Mouse (Mus musculus) heart, embryonic 12.5 days (tissue): Measurements from ENCODE around the gene Extl2. TPM values are rescaled to one million over a fixed set of nuclear protein-coding genes. Genes with fewer than 3 reads are reported as not detected.

ENCODE experiments used
- ATAC-seq: fragments of 200-750 bp; cut with Nextera tagmentation; 2 replicates; pipeline ENCODE4 v1.8.0; 2017; ENCODE audit warnings: moderate TSS enrichment, moderate library complexity; ENCODE audit not compliant: insufficient number of reproducible peaks, low FRiP score
- H3K27ac ChIP-seq: fragments of 300-500 bp; sonication (generic); 2 replicates; pipeline ENCODE4 v1.5.1; 2016; ENCODE audit warnings: mild to moderate bottlenecking, moderate library complexity; ENCODE audit not compliant: poor library complexity, severe bottlenecking
- H3K27me3 ChIP-seq: fragments of 300-500 bp; sonication (generic); replicated peaks from 2 replicates; pipeline ENCODE4 v1.6.1; 2016; ENCODE audit warnings: mild to moderate bottlenecking, moderate library complexity
- H3K36me3 ChIP-seq: fragments of 300-500 bp; sonication (generic); 2 replicates; pipeline ENCODE4 v1.6.1; 2016; ENCODE audit warnings: mild to moderate bottlenecking, moderate library complexity
- H3K4me1 ChIP-seq: fragments of 300-500 bp; sonication (generic); replicated peaks from 2 replicates; pipeline ENCODE4 v1.6.1; 2016; ENCODE audit warnings: mild to moderate bottlenecking
- H3K4me2 ChIP-seq: fragments of 300-500 bp; sonication (generic); 2 replicates; pipeline ENCODE4 v1.6.1; 2016; ENCODE audit warnings: mild to moderate bottlenecking, moderate library complexity
- H3K4me3 ChIP-seq: fragments of 300-500 bp; sonication (generic); 2 replicates; pipeline ENCODE4 v1.5.1; 2016; ENCODE audit warnings: mild to moderate bottlenecking
- H3K9ac ChIP-seq: fragments of 300-500 bp; sonication (generic); 2 replicates; pipeline ENCODE4 v1.6.1; 2016; ENCODE audit warnings: mild to moderate bottlenecking, moderate library complexity
- H3K9me3 ChIP-seq: fragments of 300-500 bp; sonication (generic); replicated peaks from 2 replicates; pipeline ENCODE4 v1.6.1; 2016; ENCODE audit warnings: mild to moderate bottlenecking, moderate library complexity
- WGBS: fragments of 180-500 bp; shearing (Covaris S2); methylation state at CpG from one replicate; pipeline ENCODE4 v1.1.7; 2016; 5-methylcytosine and 5-hydroxymethylcytosine counted together
- polyA plus RNA-seq: library from polyadenylated mRNA; unstranded; fragments of >200 nt; fragmentation: Nextera tagmentation; extraction: Ambion mirVana; gene quantifications from 2 replicates; pipeline ENCODE4 v1.2.1, GENCODE M21; 2016

Gene Extl2
- polyA plus RNA-seq, 1 experiment from 2014 or later: 25.4 TPM

- ATAC-seq: no peak
- H3K27ac ChIP-seq: no peak overlapping the region
These were observed 7.6 kb downstream of the Extl2 start for GRCm38 (mm10) chr3:116014901-116015300.

GRCm38 (mm10) chr3:116016116-116016515 lies 8.9 kb downstream of the Extl2 start:
- no peak overlapping the region for H3K9ac ChIP-seq
- H3K36me3 ChIP-seq: no peaks in the 10 kb centered on the region
- no peak overlapping the region for H3K27ac ChIP-seq
- no peaks in the 10 kb centered on the region for H3K9me3 ChIP-seq
- 89% methylated on average over 13 of the region's 13 CpGs for WGBS
- 0 out of 2 replicates have a peak, but pooled peaks cover 8% of the 10 kb centered on the region for H3K27me3 ChIP-seq
- H3K4me1 ChIP-seq: peaks cover 4% of the 10 kb centered on the region; the same call in 1 of the 2 replicates
- H3K4me2 ChIP-seq: no peak overlapping the region
- no peak overlapping the region for H3K4me3 ChIP-seq
- ATAC-seq: no peak

More at GRCm38 (mm10) chr3:116014901-116015300, 7.6 kb downstream of the Extl2 start:
- no peak overlapping the region for H3K9ac ChIP-seq
- 86% methylated on average over 6 of the region's 6 CpGs for WGBS
- H3K9me3 ChIP-seq: no peaks in the 10 kb centered on the region
- no peak overlapping the region for H3K4me2 ChIP-seq
- H3K4me3 ChIP-seq: no peak overlapping the region
- H3K4me1 ChIP-seq: peaks cover 4% of the 10 kb centered on the region; the same call in 1 of the 2 replicates
- H3K36me3 ChIP-seq: no peaks in the 10 kb centered on the region
- H3K27me3 ChIP-seq: 0 out of 2 replicates have a peak, but pooled peaks cover 8% of the 10 kb centered on the region

GRCm38 (mm10) chr3:116018606-116019005 lies 11.3 kb downstream of the Extl2 start:
- Histone ChIP-seq H3K36me3 (no peaks in the 10 kb centered on the region), H3K4me1 (no peaks in the 10 kb centered on the region), H3K27ac (no peak overlapping the region), H3K4me3 (no peak overlapping the region), H3K9me3 (no peaks in the 10 kb centered on the region), H3K27me3 (0 out of 2 replicates have a peak, but pooled peaks cover 8% of the 10 kb centered on the region), H3K4me2 (no peak overlapping the region), H3K9ac (no peak overlapping the region)
- ATAC-seq: no peak
- whole genome bisulfite sequencing: 67% methylated on average over 4 of the region's 4 CpGs

- H3K4me3 ChIP-seq: no peak overlapping the region
- H3K4me1 ChIP-seq: no peaks in the 10 kb centered on the region
- H3K9ac ChIP-seq: no peak overlapping the region
- 0 out of 2 replicates have a peak, but pooled peaks cover 8% of the 10 kb centered on the region for H3K27me3 ChIP-seq
- no peak overlapping the region for H3K27ac ChIP-seq
- H3K9me3 ChIP-seq: no peaks in the 10 kb centered on the region
- WGBS: 90% methylated on average over 5 of the region's 5 CpGs
- no peak for ATAC-seq
- H3K36me3 ChIP-seq: no peaks in the 10 kb centered on the region; the same call in 1 of the 2 replicates
- no peak overlapping the region for H3K4me2 ChIP-seq
These were observed 11.9 kb downstream of the Extl2 start for GRCm38 (mm10) chr3:116019136-116019535.

GRCm38 (mm10) chr3:116024236-116024635 lies 17.0 kb downstream of the Extl2 start:
- Histone ChIP-seq H3K4me2 (no peak overlapping the region), H3K9me3 (no peaks in the 10 kb centered on the region), H3K4me3 (no peak overlapping the region), H3K9ac (no peak overlapping the region), H3K36me3 (peaks cover 13% of the 10 kb centered on the region), H3K27ac (no peak overlapping the region), H3K4me1 (0 out of 2 replicates have a peak, but pooled peaks cover 5% of the 10 kb centered on the region), H3K27me3 (no peaks in the 10 kb centered on the region)
- 81% methylated on average over 12 of the region's 12 CpGs for WGBS
- no peak for ATAC-seq

- WGBS: 85% methylated on average over 5 of the region's 5 CpGs
- Histone ChIP-seq H3K27ac (no peak overlapping the region), H3K4me3 (no peak overlapping the region), H3K4me2 (no peak overlapping the region), H3K9me3 (no peaks in the 10 kb centered on the region), H3K9ac (no peak overlapping the region), H3K36me3 (peaks cover 13% of the 10 kb centered on the region), H3K4me1 (0 out of 2 replicates have a peak, but pooled peaks cover 5% of the 10 kb centered on the region), H3K27me3 (no peaks in the 10 kb centered on the region)
- no peak for ATAC-seq
These were observed 17.4 kb downstream of the Extl2 start for GRCm38 (mm10) chr3:116024669-116025068.

GRCm38 (mm10) chr3:116025701-116026100 lies 18.4 kb downstream of the Extl2 start:
- Histone ChIP-seq H3K27ac (no peak overlapping the region), H3K4me2 (no peak overlapping the region), H3K9ac (no peak overlapping the region), H3K36me3 (peaks cover 13% of the 10 kb centered on the region), H3K4me1 (0 out of 2 replicates have a peak, but pooled peaks cover 5% of the 10 kb centered on the region), H3K27me3 (no peaks in the 10 kb centered on the region), H3K9me3 (no peaks in the 10 kb centered on the region), H3K4me3 (no peak overlapping the region)
- no peak for ATAC-seq
- WGBS: 81% methylated on average over 10 of the region's 10 CpGs

GRCm38 (mm10) chr3:116026996-116027395 lies 19.7 kb downstream of the Extl2 start:
- Histone ChIP-seq H3K9me3 (no peaks in the 10 kb centered on the region), H3K36me3 (peaks cover 13% of the 10 kb centered on the region), H3K4me3 (no peak overlapping the region), H3K27me3 (no peaks in the 10 kb centered on the region), H3K4me1 (0 out of 2 replicates have a peak, but pooled peaks cover 5% of the 10 kb centered on the region), H3K27ac (no peak overlapping the region), H3K4me2 (no peak overlapping the region), H3K9ac (no peak overlapping the region)
- 81% methylated on average over 20 of the region's 20 CpGs for WGBS
- ATAC-seq: no peak

GRCm38 (mm10) chr3:116030152-116030788 lies 23.0 kb downstream of the Extl2 start:
- H3K9ac ChIP-seq: no peak overlapping the region
- no peaks in the 10 kb centered on the region for H3K9me3 ChIP-seq
- H3K4me3 ChIP-seq: no peak overlapping the region
- 0 out of 2 replicates have a peak, but pooled peaks cover 5% of the 10 kb centered on the region for H3K4me1 ChIP-seq
- H3K4me2 ChIP-seq: no peak overlapping the region
- peaks cover 13% of the 10 kb centered on the region for H3K36me3 ChIP-seq
- ATAC-seq: 0 out of 2 replicates have a peak, but pooled peaks have one; percentile 48
- no peaks in the 10 kb centered on the region for H3K27me3 ChIP-seq
- no peak overlapping the region for H3K27ac ChIP-seq
- WGBS: 64% methylated on average over 11 of the region's 11 CpGs

- 56% methylated on average over 6 of the region's 6 CpGs for WGBS
- no peak for ATAC-seq
- no peaks in the 10 kb centered on the region for H3K36me3 ChIP-seq
These were observed 26.1 kb downstream of the Extl2 start for GRCm38 (mm10) chr3:116033218-116033870.

GRCm38 (mm10) chr3:116033871-116034222 lies 26.6 kb downstream of the Extl2 start:
- no peak for ATAC-seq
- Histone ChIP-seq H3K4me3 (no peak overlapping the region), H3K9me3 (no peaks in the 10 kb centered on the region), H3K4me2 (no peak overlapping the region), H3K4me1 (no peaks in the 10 kb centered on the region), H3K9ac (no peak overlapping the region), H3K27me3 (no peaks in the 10 kb centered on the region), H3K36me3 (no peaks in the 10 kb centered on the region), H3K27ac (no peak overlapping the region)
- 51% methylated on average over 3 of the region's 3 CpGs for WGBS

More at GRCm38 (mm10) chr3:116033218-116033870, 26.1 kb downstream of the Extl2 start:
- Histone ChIP-seq H3K4me3 (no peak overlapping the region), H3K9ac (no peak overlapping the region), H3K27me3 (no peaks in the 10 kb centered on the region), H3K9me3 (no peaks in the 10 kb centered on the region), H3K4me2 (no peak overlapping the region), H3K4me1 (no peaks in the 10 kb centered on the region), H3K27ac (no peak overlapping the region)
